Mouse (Mus musculus) neutrophil, adult 5-6 weeks (primary cell): ENCODE measurements around the gene Lsm12. TPM values are rescaled to one million over a fixed set of nuclear protein-coding genes. Genes with fewer than 3 reads are reported as not detected.
A peak's percentile ranks its signal among the peaks of the same experiment; 100 is the strongest.

Experiments used
- ATAC-seq: fragments of 151-379, 151-347 bp; 2 replicates; pipeline ENCODE4 v1.8.0; 2017; ENCODE audit warnings: mild to moderate bottlenecking, moderate TSS enrichment; ENCODE audit not compliant: insufficient number of reproducible peaks, poor library complexity, low FRiP score, severe bottlenecking; ENCODE audit errors: extremely low read depth
- total RNA-seq: library from RNA; stranded (forward); fragments of 200-1000 nt; gene quantifications from 2 replicates; pipeline ENCODE4 v1.2.3, GENCODE M21; 2017

Gene Lsm12
- 46.8 and 56.2 TPM in 2 replicates for total RNA-seq

- peak; percentile 63 for ATAC-seq
Measured at GRCm38 (mm10) chr11:102184646-102185495, at the start of gene Lsm12. Gene Lsm12, minus strand, starts transcription at chr11:102185296.

DNA sequence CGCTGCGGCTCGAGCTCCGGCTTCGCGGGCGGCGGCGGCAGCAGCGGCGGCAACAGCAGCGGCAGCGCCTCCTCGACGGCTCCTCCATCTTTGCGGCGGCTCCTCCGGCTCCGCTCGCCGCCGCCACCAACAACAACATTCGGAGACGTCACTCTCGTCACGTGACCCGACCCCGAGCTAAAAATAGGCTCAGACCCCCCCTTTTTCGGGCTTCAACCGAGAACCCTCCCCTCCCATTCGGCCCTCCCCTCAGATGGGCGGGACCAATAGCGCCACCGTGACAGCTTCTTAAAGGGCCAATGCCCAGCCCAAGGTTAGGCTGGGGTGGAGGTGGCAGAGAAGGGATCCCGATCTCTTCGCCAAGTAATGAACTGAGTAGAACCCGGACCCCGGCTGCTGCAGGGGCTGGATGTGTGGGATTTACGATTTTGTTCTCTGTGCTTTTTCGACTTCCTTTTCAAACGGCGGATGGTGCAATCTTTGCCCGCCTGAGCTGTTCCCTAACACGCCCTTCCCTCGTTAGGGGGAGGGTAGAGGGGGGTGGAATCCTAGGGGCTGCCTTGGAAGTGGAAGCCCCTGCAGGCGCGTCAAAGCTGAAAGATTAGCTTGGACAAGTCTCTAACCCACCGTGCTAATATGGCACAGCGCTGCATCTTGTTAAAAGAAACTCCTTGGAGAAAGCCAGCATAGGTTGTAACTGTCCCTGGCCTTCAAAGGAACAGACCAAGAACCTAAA is 45.1 kb upstream of the Lsm12 start, which contains the start of gene Hdac5:
TSS of gene Hdac5 (minus strand) at position 161 of the 736 bp plus-strand sequence.
- ATAC-seq = peak; percentile 94

GRCm38 (mm10) chr11:102229331-102229953 is 44.3 kb upstream of the Lsm12 start:
- ATAC-seq = no peak

DNA sequence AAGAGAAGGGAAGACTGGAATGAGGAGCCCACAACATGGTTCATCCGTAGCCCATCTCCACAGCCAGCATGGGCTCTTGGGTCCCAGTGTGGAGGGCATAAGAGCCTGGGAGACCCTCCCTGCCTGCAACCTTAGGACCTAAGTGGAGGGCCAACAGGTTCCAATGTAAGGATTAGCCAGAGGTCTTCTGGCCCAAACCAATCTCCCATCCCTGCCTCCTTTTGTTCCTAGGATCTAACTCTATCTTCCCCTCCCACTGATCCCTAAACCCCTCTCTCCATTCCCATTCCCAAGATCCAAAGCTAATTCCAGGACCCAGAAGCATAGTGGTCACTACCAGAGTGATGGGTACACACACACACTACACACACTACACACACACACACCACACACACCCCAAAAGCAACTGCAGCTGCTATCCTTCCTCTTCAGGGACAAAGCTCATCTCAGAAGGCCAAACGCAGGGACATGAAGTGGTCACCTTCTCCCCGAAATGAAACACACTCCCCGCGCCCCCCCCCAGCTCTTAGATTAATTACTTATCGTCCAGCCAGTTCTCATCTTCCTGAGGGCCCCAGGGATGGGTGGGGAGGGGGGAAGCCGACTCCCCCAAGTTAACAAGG is 43.7 kb upstream of the Lsm12 start:
- no peak for ATAC-seq

DNA sequence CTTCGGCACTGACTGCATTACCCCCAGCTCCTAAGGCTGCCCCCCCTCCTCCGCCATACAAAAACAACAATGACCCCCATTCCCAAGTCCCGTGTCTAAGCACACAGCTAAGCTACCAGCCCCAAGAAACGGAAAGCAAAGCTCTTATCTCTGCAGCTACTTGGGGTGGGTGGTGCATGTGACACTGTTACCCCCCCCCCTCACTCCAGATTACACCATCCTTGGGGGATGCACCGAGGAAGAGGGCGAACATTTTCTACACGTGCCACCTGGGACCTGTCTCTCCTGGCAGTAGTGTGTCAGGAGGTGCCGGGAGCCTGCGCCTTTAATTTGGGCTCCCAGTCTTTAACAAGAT is 43.1 kb upstream of the Lsm12 start:
- no peak for ATAC-seq

GRCm38 (mm10) chr11:102227270-102228190 is 42.4 kb upstream of the Lsm12 start:
- no peak for ATAC-seq

DNA sequence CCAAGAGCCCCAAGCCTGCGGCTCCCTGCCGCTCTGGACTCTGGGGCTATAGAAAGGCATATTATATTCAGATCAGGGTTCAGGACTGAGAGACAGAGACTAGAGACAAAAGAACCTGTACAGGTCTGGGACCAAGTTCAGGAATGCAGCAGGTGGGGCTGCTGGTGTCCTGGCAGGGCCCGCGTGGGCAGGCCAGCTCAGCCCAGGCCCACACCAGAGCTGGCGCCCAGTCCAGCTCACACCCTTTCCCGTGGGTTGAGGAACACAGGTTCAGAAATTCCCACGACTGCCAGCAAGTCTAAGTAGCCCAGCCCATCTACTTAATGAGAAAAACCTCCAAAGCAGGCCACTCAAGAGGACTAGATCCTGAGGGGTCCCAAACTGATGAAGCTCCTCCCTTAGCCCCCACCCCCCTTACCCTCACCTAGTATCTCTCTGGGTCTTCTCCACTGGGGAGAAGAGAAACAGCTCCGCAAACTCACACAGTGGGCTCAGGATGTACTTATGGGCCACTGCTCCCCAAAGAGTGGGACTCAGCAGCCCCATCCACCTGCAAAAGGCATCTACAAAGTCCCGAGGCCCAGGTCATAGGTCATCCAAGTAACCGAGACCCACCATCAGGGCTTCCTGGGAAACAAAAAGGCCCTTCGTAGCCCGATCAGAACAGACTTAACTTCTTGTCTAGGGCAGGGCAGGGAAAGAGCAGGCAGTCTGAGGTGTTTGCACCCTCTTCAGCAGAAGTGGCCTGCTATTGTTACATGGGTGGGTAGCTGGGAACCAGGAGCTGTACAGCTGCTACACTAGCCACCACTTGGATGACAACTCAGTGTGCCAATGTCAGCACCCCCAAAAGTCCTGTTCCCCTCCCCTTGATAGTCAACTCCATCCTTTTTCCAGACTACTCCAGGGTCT is 41.2 kb upstream of the Lsm12 start:
- no peak for ATAC-seq

DNA sequence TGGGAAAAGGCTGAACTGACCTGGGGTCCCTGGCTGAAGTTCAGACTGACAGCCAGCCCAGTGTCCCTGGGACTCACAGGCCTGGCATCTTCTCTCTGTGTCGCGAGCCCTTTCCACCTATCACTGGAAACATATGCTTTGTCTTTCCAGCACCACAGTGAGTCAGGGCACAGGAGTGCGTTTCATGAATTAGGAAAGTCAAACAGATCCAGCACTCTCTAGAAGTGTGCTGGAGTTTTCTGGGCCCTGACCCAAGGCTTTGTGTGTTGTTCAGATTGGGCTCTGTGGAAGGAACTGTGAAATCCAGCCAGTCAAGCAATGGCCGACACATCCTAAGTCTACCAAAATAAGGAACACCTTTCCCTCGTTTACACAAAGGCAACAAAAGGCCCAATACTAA is 40.1 kb upstream of the Lsm12 start:
- ATAC-seq = no peak

GRCm38 (mm10) chr11:102224686-102225085 is 39.6 kb upstream of the Lsm12 start:
- ATAC-seq = no peak

DNA sequence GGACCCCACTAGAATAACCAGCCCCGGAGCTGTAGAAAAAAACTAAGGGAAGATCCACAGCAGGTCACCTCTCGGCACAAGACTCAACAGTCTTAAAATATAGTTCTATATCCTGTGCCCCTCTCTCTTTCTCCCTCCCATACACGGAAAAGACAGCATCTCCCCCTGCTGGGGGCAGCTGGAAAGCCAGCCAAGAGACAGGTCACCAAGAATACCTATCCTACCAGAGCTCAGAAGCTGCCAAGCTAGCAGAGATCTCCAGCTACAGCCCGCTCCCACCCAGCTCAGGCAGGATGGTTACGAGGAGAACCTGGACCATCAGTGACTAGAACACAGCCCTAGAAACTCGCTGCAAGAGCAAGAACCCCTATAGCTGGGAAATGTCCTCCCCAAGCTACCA is 38.1 kb upstream of the Lsm12 start:
- ATAC-seq = peak; percentile 18; the same call in 1 of the 2 replicates

DNA sequence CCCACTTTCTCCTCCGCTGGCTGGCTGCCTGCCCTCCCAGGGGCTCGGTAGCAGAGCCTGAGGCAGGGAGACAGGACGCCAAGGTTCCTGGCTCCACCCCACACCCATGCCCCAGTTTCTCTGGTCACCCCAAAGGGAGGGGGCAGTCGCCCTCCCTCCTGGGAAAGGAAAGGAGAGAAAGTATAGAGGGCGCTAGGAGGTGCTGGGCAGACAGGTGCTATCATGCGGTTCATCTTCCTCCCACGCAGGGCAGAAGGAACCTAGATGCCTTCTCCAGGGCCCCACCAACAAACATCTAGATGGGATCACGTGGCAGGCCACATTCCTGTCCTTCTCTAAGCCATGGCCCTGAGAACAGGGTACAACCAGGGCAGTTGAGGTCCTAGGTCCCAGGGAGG is 36.9 kb upstream of the Lsm12 start:
- no peak for ATAC-seq

DNA sequence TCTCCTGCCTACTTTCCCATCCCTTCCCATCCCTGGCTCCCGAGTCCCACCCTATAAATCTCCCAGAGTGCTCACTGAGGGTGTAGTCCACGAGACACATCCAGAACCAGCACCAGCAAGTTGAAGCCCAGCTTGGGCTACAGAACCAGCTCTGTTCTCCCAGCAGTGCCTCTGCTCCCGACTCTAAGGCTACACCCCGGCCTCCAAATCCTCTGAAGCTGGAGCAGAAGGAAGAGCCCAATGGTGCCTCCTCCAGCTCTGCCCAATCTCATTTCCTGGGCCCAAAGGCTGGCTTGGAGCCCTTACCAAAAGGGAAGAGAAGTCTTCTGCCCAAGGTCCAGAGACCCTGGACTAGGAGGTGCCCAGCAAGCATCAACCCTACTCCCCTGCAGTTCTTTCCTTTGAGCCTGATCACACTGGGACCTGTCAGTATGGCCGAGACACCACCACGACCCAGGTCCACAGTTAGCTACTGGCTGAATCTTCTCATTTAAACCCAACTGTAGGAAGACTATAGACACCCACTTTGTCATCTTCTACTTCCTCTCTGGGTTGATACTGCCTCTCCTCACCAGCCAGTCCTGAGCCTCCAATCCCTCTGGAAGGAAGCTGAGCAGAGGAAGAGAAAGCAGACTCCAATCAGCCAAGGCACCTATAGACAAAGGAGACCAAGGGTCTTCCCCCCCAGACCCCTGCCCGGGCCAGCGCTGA is 36.3 kb upstream of the Lsm12 start:
- ATAC-seq = no peak

- no peak for ATAC-seq
Measured at GRCm38 (mm10) chr11:102220451-102220850, 35.4 kb upstream of the Lsm12 start.

GRCm38 (mm10) chr11:102219994-102220346 is 34.9 kb upstream of the Lsm12 start:
- no peak for ATAC-seq

DNA sequence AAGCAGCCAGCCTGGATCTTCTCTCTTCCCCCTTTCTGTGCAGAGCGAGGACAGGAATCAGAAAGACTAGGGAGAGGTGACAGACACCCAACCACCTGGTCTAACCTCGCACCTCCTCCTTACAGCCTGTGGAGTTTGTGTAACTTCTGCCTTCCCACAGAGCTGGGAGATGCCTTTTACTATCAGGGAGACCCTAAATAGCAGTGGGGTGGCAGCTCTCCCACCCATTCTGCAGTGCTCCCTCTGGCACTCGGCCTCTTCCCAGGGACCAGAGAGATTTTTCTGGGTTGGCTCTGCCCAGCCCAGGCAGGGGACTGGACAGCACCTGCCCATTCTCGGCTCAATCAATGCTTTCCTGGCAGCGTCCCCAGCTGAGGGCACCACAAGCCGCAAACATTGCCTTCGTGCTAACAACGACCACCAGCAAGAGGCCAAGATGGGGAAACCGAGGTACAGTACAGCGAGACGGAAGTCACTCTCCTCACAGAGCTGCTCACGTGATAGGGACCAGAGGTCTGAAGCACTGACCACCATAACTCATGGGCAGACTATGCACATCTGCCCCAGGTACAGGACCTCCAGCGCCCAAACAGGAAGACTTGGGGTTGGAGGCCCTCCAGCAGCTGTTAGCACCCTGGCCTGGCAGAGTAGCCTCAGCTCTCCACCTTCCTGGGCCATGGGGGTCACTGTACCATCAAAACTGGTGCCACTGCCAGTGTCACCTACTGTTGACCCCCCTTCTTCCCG is 34.3 kb upstream of the Lsm12 start:
- no peak for ATAC-seq

DNA sequence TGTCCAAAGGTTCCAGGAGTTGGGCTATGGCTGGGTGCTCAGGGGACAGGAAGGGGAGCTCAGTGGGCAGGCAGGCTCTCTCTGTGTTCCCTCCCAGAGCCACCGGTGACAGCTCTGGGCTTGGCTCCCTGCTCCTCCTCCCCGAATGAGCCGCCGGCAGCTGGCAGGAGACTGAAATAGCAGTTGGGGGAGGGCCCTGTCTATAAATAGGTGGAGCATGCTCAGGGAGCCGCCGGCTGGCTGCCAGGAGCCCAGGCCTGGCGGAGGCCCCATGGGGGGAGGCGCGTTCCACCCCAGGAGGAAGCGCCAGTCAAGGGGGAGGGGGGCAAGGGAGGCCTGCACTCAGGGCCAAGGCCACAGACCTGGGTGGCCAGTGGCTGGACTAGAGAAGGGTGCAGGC is 33.7 kb upstream of the Lsm12 start:
- ATAC-seq = peak; percentile 39
